ENCODE assay signal across 15 mouse cellular contexts in genomic region chr9:58955507-58955906, GRCm38 (mm10).
A peak's percentile ranks its signal among the peaks of the same experiment; 100 is the strongest.
DNase-seq lines count a peak whose midpoint lies in the region; ATAC-seq and TF ChIP-seq lines count a peak whose summit lies in the region.
"Had no signal": no experiment of that assay in that cellular context is flagged by ENCODE, and none has a peak within 500 bp of the region (broad histone marks: within the 10 kb centered on the region; RNA-seq: fewer than 3 reads in every experiment).

No protein-coding gene starts in this region.

- no peak overlapping the region for H3K9ac ChIP-seq in heart, adult 2 months (ENCODE audit: low read depth, low read length)
- H3K9ac ChIP-seq in heart, embryonic 12.5 days, result no peak overlapping the region
- H3K9ac ChIP-seq: hindbrain, embryonic 14.5 days; limb, embryonic 12.5 days; midbrain, embryonic 15.5 days; neural tube, embryonic 13.5 days had no signal

- ATAC-seq in heart, embryonic 12.5 days (ENCODE audit: insufficient number of reproducible peaks, low FRiP score), result no peak
- ATAC-seq: midbrain, embryonic 15.5 days had no signal

- peak; percentile 34; the same call in 1 of the 2 replicates for TF ChIP-seq CTCF in heart, adult 2 months (IDR thresholded peaks at IDR 0.05)
- TF ChIP-seq CTCF in bone marrow macrophage, adult 2 months (IDR thresholded peaks at IDR 0.05; ENCODE audit: low read depth, low read length), result no peak

- TF ChIP-seq POLR2A in heart, adult 2 months (IDR thresholded peaks at IDR 0.05; ENCODE audit: insufficient read depth, low read depth, low read length), result no peak
- TF ChIP-seq POLR2A in bone marrow macrophage, adult 2 months (IDR thresholded peaks at IDR 0.05; ENCODE audit: borderline replicate concordance, low read depth, low read length), result no peak

- 65% methylated on average over 3 of the region's 3 CpGs for WGBS in heart, adult 2 months
- WGBS in heart, embryonic 12.5 days, result 62% methylated on average over 3 of the region's 3 CpGs

- no peaks in the 10 kb centered on the region for H3K9me3 ChIP-seq in heart, embryonic 12.5 days (replicated peaks)
- H3K9me3 ChIP-seq: limb, embryonic 12.5 days; midbrain, embryonic 15.5 days; neural tube, embryonic 13.5 days had no signal

- no peak overlapping the region for H3K4me2 ChIP-seq in heart, embryonic 12.5 days
- H3K4me2 ChIP-seq: hindbrain, embryonic 14.5 days; limb, embryonic 12.5 days; midbrain, embryonic 15.5 days; neural tube, embryonic 13.5 days had no signal

- H3K79me2 ChIP-seq in heart, adult 2 months (replicated peaks; ENCODE audit: control insufficient read depth, insufficient read depth, low read length), result no peaks in the 10 kb centered on the region

- no peak for TF ChIP-seq EP300 in heart, adult 2 months (IDR thresholded peaks at IDR 0.05; ENCODE audit: insufficient read depth, low read depth, low read length)

- intact Hi-C loops in heart, adult 2 months (cut with DNase I), result no loop called here

- no peak overlapping the region for H3K4me3 ChIP-seq in heart, adult 2 months
- no peak overlapping the region for H3K4me3 ChIP-seq in heart, embryonic 12.5 days
- no peak overlapping the region for H3K4me3 ChIP-seq in bone marrow macrophage, adult 2 months (ENCODE audit: insufficient read depth, low read length)
- H3K4me3 ChIP-seq: limb, embryonic 12.5 days; midbrain, embryonic 15.5 days; neural tube, embryonic 13.5 days had no signal

- H3K4me1 ChIP-seq in heart, adult 2 months (ENCODE audit: control insufficient read depth, insufficient read depth, low read length), result no peaks in the 10 kb centered on the region
- no peaks in the 10 kb centered on the region for H3K4me1 ChIP-seq in heart, embryonic 12.5 days (replicated peaks)
- peaks cover 10% of the 10 kb centered on the region for H3K4me1 ChIP-seq in bone marrow macrophage, adult 2 months (ENCODE audit: control insufficient read depth, insufficient read depth, low read length)
- H3K4me1 ChIP-seq: limb, embryonic 12.5 days; midbrain, embryonic 15.5 days; neural tube, embryonic 13.5 days had no signal

- no peak overlapping the region for H3K27ac ChIP-seq in heart, adult 2 months
- H3K27ac ChIP-seq in heart, embryonic 12.5 days (ENCODE audit: poor library complexity, severe bottlenecking), result no peak overlapping the region
- H3K27ac ChIP-seq in bone marrow macrophage, adult 2 months (ENCODE audit: insufficient read depth, low read depth, low read length), result peak overlapping the region; percentile 69
- H3K27ac ChIP-seq: hindbrain, embryonic 14.5 days; limb, embryonic 12.5 days; midbrain, embryonic 15.5 days; neural tube, embryonic 13.5 days had no signal

- DNase-seq in heart, adult 2 months, result no peak
- peak; percentile 8 for DNase-seq in lung, postnatal 10 days
- no peak for DNase-seq in lung, postnatal 14 days
- peak; percentile 17 for DNase-seq in skeletal muscle tissue, adult 2 months (ENCODE audit: low read depth, low spot score)
- no peak for DNase-seq in ovary, postnatal 36 days (ENCODE audit: low spot score)
- DNase-seq: adrenal gland, postnatal 10 days; cerebellum, postnatal 36 days; gastrocnemius, postnatal 14 days; kidney, adult 8-10 months had no signal

- H3K36me3 ChIP-seq in heart, adult 2 months (ENCODE audit: control insufficient read depth, insufficient read depth, low read length), result no peaks in the 10 kb centered on the region
- peaks cover 25% of the 10 kb centered on the region for H3K36me3 ChIP-seq in heart, embryonic 12.5 days

- no peaks in the 10 kb centered on the region for H3K27me3 ChIP-seq in heart, adult 2 months (ENCODE audit: control insufficient read depth, insufficient read depth, low read length)
- H3K27me3 ChIP-seq in heart, embryonic 12.5 days (replicated peaks), result no peaks in the 10 kb centered on the region
- H3K27me3 ChIP-seq: limb, embryonic 12.5 days; midbrain, embryonic 15.5 days; neural tube, embryonic 13.5 days had no signal

Comparison
In these comparisons a context has a peak if more than half of its experiments do, and no peak if none do; other contexts are left out.
1. DNase-seq: peak in lung, postnatal 10 days (single experiment) and skeletal muscle tissue, adult 2 months (single experiment); none in heart, adult 2 months (0 of 2), lung, postnatal 14 days (single experiment) and ovary, postnatal 36 days (single experiment).